ENCODE assay signal across 8 mouse cellular contexts in genomic region chr17:83916684-83917166, GRCm38 (mm10).
DNase-seq lines count a peak whose midpoint lies in the region; ATAC-seq and TF ChIP-seq lines count a peak whose summit lies in the region.

No protein-coding gene starts in this region.

- TF ChIP-seq CTCF in cerebellum, adult 2 months (IDR thresholded peaks at IDR 0.05; ENCODE audit: borderline replicate concordance, insufficient read depth, low read depth, low read length): no peak

- H3K27ac ChIP-seq in hindbrain, embryonic 10.5 days: peak overlapping the region; percentile 54
- H3K27ac ChIP-seq in hindbrain, embryonic 11.5 days (ENCODE audit: low read depth, low read length): no peak overlapping the region
- no peak overlapping the region for H3K27ac ChIP-seq in cerebellum, adult 2 months (ENCODE audit: insufficient read depth, low read length)

- no peaks in the 10 kb centered on the region for H3K36me3 ChIP-seq in hindbrain, embryonic 10.5 days
- H3K36me3 ChIP-seq in hindbrain, embryonic 11.5 days (ENCODE audit: control insufficient read depth, insufficient read depth, low read length): no peaks in the 10 kb centered on the region

- DNase-seq in hindbrain, embryonic 10.5 days (ENCODE audit: low spot score): no peak
- DNase-seq in hindbrain, embryonic 11.5 days (ENCODE audit: low spot score): no peak
- DNase-seq in brain, adult 2 months (ENCODE audit: low read depth, low spot score): peak; percentile 56
- peak; percentile 80 to 90 for DNase-seq in heart, adult 9 months (ENCODE audit: low spot score in 2 of 2)
- peak; percentile 55 to 67 for DNase-seq in kidney, postnatal 25 days
- DNase-seq in urinary bladder, postnatal 36 days (ENCODE audit: low spot score in 2 of 2): peak; percentile 49 to 73
- DNase-seq in cerebellum, adult 2 months: no peak
- DNase-seq in cerebellum, postnatal 4 days (ENCODE audit: low spot score in 2 of 2): no peak

- no peaks in the 10 kb centered on the region for H3K27me3 ChIP-seq in hindbrain, embryonic 10.5 days (ENCODE audit: insufficient read depth, poor library complexity, severe bottlenecking)
- H3K27me3 ChIP-seq in hindbrain, embryonic 11.5 days (ENCODE audit: control insufficient read depth, insufficient read depth, low read length): no peaks in the 10 kb centered on the region
- no peaks in the 10 kb centered on the region for H3K27me3 ChIP-seq in cerebellum, adult 2 months (ENCODE audit: control insufficient read depth, insufficient read depth, low read length)

- H3K4me1 ChIP-seq in hindbrain, embryonic 10.5 days (replicated peaks): peaks cover 24% of the 10 kb centered on the region; the same call in 1 of the 2 replicates
- no peaks in the 10 kb centered on the region for H3K4me1 ChIP-seq in hindbrain, embryonic 11.5 days (replicated peaks; ENCODE audit: control insufficient read depth, insufficient read depth, low read length)
- peaks cover 6% of the 10 kb centered on the region; the same call in 1 of the 2 replicates for H3K4me1 ChIP-seq in cerebellum, adult 2 months (ENCODE audit: control insufficient read depth, insufficient read depth, low read length)

- no peak overlapping the region for H3K4me2 ChIP-seq in hindbrain, embryonic 11.5 days (replicated peaks; ENCODE audit: low read depth, low read length)

- WGBS in hindbrain, embryonic 10.5 days: 68% methylated on average over 10 of the region's 10 CpGs
- WGBS in hindbrain, embryonic 11.5 days: 66% methylated on average over 10 of the region's 10 CpGs
- 16% methylated on average over 10 of the region's 10 CpGs for WGBS in cerebellum, adult 2 months

- no peak overlapping the region for H3K9ac ChIP-seq in hindbrain, embryonic 11.5 days (ENCODE audit: low read depth, low read length)

- ATAC-seq in hindbrain, embryonic 11.5 days (ENCODE audit: low FRiP score): no peak

- H3K4me3 ChIP-seq in hindbrain, embryonic 10.5 days: no peak overlapping the region
- no peak overlapping the region for H3K4me3 ChIP-seq in hindbrain, embryonic 11.5 days (ENCODE audit: low read depth, low read length)
- no peak overlapping the region for H3K4me3 ChIP-seq in cerebellum, adult 2 months (replicated peaks; ENCODE audit: insufficient read depth, low read depth, low read length)

- H3K9me3 ChIP-seq in hindbrain, embryonic 10.5 days: no peaks in the 10 kb centered on the region
- no peaks in the 10 kb centered on the region for H3K9me3 ChIP-seq in hindbrain, embryonic 11.5 days (ENCODE audit: control insufficient read depth, low read length)

- TF ChIP-seq POLR2A in cerebellum, adult 2 months (IDR thresholded peaks at IDR 0.05; ENCODE audit: borderline replicate concordance, insufficient read depth, low read length): no peak

Comparison
In these comparisons a context has a peak if more than half of its experiments do, and no peak if none do; other contexts are left out.
1. DNase-seq: peak in brain, adult 2 months (single experiment), heart, adult 9 months (2 of 2), kidney, postnatal 25 days (2 of 2) and urinary bladder, postnatal 36 days (2 of 2); none in hindbrain, embryonic 10.5 days (single experiment), hindbrain, embryonic 11.5 days (single experiment), cerebellum, adult 2 months (0 of 2) and cerebellum, postnatal 4 days (0 of 2).